Mouse (Mus musculus) spleen, postnatal 4 days (tissue): ENCODE data around the gene Rnf144a.
"Not testable (repeated sequence)": the region's sequence is repeated elsewhere in the genome, so short reads cannot be mapped to it uniquely, and the experiment has no call there.

Experiments
- DNase-seq, 2 experiments: peaks; one replicate each; pipeline ENCODE4 v3.0.0; 2022; ENCODE audit warnings: low spot score in 2 of 2

Gene Rnf144a

GRCm38 (mm10) chr12:26323783-26324364 is 91.2 kb downstream of the Rnf144a start:
- no peak for DNase-seq

- no peak for DNase-seq
Observed at GRCm38 (mm10) chr12:26316261-26316660, 98.8 kb downstream of the Rnf144a start.

- peak; percentile 45 to 74 for DNase-seq
Observed at GRCm38 (mm10) chr12:26314959-26315358, 100.1 kb downstream of the Rnf144a start.

- DNase-seq = peak in 1 of 2 experiments; percentile 19
Observed at GRCm38 (mm10) chr12:26311548-26311947, 103.5 kb downstream of the Rnf144a start.

GRCm38 (mm10) chr12:26310247-26310646 is 104.8 kb downstream of the Rnf144a start:
- DNase-seq = no peak

GRCm38 (mm10) chr12:26302886-26303285 is 112.2 kb downstream of the Rnf144a start:
- no peak for DNase-seq

GRCm38 (mm10) chr12:26299515-26300090 is 115.5 kb downstream of the Rnf144a start:
- DNase-seq = no peak

- not testable (repeated sequence) for DNase-seq
Observed at GRCm38 (mm10) chr12:26295995-26296394, 119.1 kb downstream of the Rnf144a start.

- DNase-seq = no peak
Observed at GRCm38 (mm10) chr12:26289200-26289599, 125.9 kb downstream of the Rnf144a start.

- DNase-seq = no peak
Observed at GRCm38 (mm10) chr12:26288347-26288746, 126.7 kb downstream of the Rnf144a start.

GRCm38 (mm10) chr12:26285939-26286338 is 129.1 kb downstream of the Rnf144a start:
- no peak for DNase-seq

- DNase-seq = no peak
Observed at GRCm38 (mm10) chr12:26285460-26285859, 129.6 kb downstream of the Rnf144a start.

- no peak for DNase-seq
Observed at GRCm38 (mm10) chr12:26280719-26281480, 134.2 kb downstream of the Rnf144a start.

- no peak for DNase-seq
Observed at GRCm38 (mm10) chr12:26277002-26277669, 137.9 kb downstream of the Rnf144a start.

- DNase-seq = no peak
Observed at GRCm38 (mm10) chr12:26276556-26276955, 138.5 kb downstream of the Rnf144a start.
